Mouse (Mus musculus) lung, postnatal 0 days (tissue): ENCODE data around the gene Taok2.

Source experiments
- CTCF ChIP-seq: IDR thresholded peaks from 2 replicates; pipeline ENCODE4 v1.5.1; 2016; ENCODE audit warnings: antibody characterized with exemption, mild to moderate bottlenecking
- EP300 ChIP-seq: IDR thresholded peaks from 2 replicates; pipeline ENCODE4 v1.6.1; 2016; ENCODE audit warnings: antibody characterized with exemption, mild to moderate bottlenecking, control low read depth

DNA sequence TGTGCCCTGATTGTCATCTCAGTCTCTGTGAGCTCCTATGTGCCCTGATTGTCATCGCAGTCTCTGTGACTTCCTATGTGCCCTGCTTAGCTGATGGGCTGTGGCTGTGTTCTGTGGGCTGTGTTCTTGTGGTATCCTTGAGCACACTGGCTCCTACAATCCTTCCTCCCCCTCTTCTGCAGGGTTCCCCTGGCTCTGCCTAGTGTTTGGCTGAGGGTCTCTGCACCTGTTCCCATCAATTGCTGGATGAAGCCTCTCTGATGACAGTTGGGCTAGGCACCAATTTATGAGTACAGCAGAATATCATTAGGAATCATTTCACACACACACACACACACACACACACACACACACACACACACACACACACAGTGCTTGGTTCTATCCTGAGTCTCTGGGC lies 51.2 kb downstream of the Taok2 start:
- TF ChIP-seq EP300: no peak
- no peak for TF ChIP-seq CTCF
